Mouse (Mus musculus) WW6 (cell line): ENCODE data around the gene Zfp992.
"Not testable (repeated sequence)": the region's sequence is repeated elsewhere in the genome, so short reads cannot be mapped to it uniquely, and the experiment has no call there.

Experiments
- DNase-seq: peaks from one replicate; pipeline ENCODE4 v3.0.0-alpha.2; 2013; ENCODE audit warnings: low read depth, low spot score

Gene Zfp992

GRCm38 (mm10) chr4:146448950-146449349 lies at the start of gene Zfp992:
TSS of gene Zfp992 (plus strand) at chr4:146449023.
- DNase-seq = not testable (repeated sequence)

- not testable (repeated sequence) for DNase-seq
Observed at GRCm38 (mm10) chr4:146429467-146429866, 19.4 kb upstream of the Zfp992 start.

GRCm38 (mm10) chr4:146430876-146431275 lies 17.9 kb upstream of the Zfp992 start:
- not testable (repeated sequence) for DNase-seq

GRCm38 (mm10) chr4:146435539-146435938 lies 13.3 kb upstream of the Zfp992 start:
- not testable (repeated sequence) for DNase-seq

- not testable (repeated sequence) for DNase-seq
Observed at GRCm38 (mm10) chr4:146437256-146437655, 11.6 kb upstream of the Zfp992 start.

GRCm38 (mm10) chr4:146444345-146444744 lies 4.5 kb upstream of the Zfp992 start:
- DNase-seq = not testable (repeated sequence)

- DNase-seq = not testable (repeated sequence)
Observed at GRCm38 (mm10) chr4:146445121-146445520, 3.7 kb upstream of the Zfp992 start.

- not testable (repeated sequence) for DNase-seq
Observed at GRCm38 (mm10) chr4:146446135-146446534, 2.7 kb upstream of the Zfp992 start.

GRCm38 (mm10) chr4:146447016-146447415 lies 1.8 kb upstream of the Zfp992 start:
- not testable (repeated sequence) for DNase-seq

GRCm38 (mm10) chr4:146449711-146450110 lies 888 bp downstream of the Zfp992 start:
- not testable (repeated sequence) for DNase-seq

- DNase-seq = not testable (repeated sequence)
Observed at GRCm38 (mm10) chr4:146452576-146452975, 3.8 kb downstream of the Zfp992 start.

GRCm38 (mm10) chr4:146454170-146454569 lies 5.3 kb downstream of the Zfp992 start:
- DNase-seq = not testable (repeated sequence)

GRCm38 (mm10) chr4:146454896-146455295 lies 6.1 kb downstream of the Zfp992 start:
- DNase-seq = no peak

GRCm38 (mm10) chr4:146455321-146455721 lies 6.5 kb downstream of the Zfp992 start:
- no peak for DNase-seq

- DNase-seq = no peak
Observed at GRCm38 (mm10) chr4:146456061-146456726, 7.4 kb downstream of the Zfp992 start.

GRCm38 (mm10) chr4:146457126-146457525 lies 8.3 kb downstream of the Zfp992 start:
- no peak for DNase-seq

GRCm38 (mm10) chr4:146457720-146458119 lies 8.9 kb downstream of the Zfp992 start:
- DNase-seq = no peak

- DNase-seq = not testable (repeated sequence)
Observed at GRCm38 (mm10) chr4:146459822-146460221, 11.0 kb downstream of the Zfp992 start.

GRCm38 (mm10) chr4:146460685-146461084 lies 11.9 kb downstream of the Zfp992 start:
- DNase-seq = not testable (repeated sequence)

- not testable (repeated sequence) for DNase-seq
Observed at GRCm38 (mm10) chr4:146463649-146464351, 15.0 kb downstream of the Zfp992 start.

- not testable (repeated sequence) for DNase-seq
Observed at GRCm38 (mm10) chr4:146469984-146470383, 21.2 kb downstream of the Zfp992 start.

- DNase-seq = not testable (repeated sequence)
Observed at GRCm38 (mm10) chr4:146474181-146474580, 25.4 kb downstream of the Zfp992 start.
